Mouse (Mus musculus): Measurements from ENCODE around the gene Olfr539.
"Not testable (repeated sequence)": the region's sequence is repeated elsewhere in the genome, so short reads cannot be mapped to it uniquely, and the experiment has no call there.

Gene Olfr539

DNA sequence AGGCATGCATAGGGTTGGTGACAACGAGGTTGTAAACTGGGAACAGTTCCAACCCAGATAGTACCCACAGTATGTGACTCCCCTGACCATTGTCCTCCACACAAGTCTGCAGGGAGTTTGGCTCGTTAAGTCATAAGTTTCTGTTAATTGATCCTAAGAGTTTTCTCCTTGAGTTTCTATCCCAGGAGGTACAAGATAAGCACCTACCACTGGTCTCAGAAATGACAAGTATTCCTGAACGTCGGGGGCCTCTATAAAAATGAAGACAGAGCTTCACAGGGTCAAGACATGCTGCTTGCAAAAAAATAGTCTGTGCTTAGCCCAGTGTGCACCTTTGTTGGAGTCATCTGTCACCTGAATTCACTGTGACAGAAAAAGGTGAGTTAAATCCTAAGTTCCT, at the start of gene Olfr539:
TSS of gene Olfr539 (plus strand) at position 301 of the 400 bp plus-strand sequence.
- DNase-seq (ENCODE audit: low read depth, low spot score), result no peak

GRCm38 (mm10) chr7:140628670-140629069, 31.1 kb upstream of the Olfr539 start, which contains the start of gene Olfr61:
Gene Olfr61, plus strand, starts transcription at chr7:140628970.
- DNase-seq (ENCODE audit: low read depth, low spot score), result not testable (repeated sequence)

GRCm38 (mm10) chr7:140630559-140630958, 29.2 kb upstream of the Olfr539 start:
- no peak for DNase-seq (ENCODE audit: low read depth, low spot score)

DNA sequence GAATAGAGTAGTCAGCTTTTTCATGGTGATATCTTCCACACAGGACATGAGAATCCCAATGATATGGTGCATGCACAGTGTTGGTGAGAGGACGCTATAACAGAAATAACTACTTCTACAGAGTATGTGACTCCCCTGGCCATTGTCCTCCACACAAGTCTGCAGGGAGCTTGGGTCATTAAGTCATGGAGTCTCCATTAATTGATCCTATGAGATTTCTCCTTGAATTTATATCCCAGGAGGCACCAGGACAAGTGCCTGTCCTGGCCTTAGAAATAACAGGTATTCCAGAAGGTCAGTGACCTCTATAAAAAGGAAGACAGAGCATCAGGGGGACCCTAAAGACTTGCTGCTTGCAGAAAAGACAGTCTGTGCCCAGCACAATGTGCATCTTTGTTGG, 13.6 kb upstream of the Olfr539 start, which contains the start of gene Olfr53:
TSS of gene Olfr53 (plus strand) at position 301 of the 400 bp plus-strand sequence.
- no peak for DNase-seq (ENCODE audit: low read depth, low spot score)

DNA sequence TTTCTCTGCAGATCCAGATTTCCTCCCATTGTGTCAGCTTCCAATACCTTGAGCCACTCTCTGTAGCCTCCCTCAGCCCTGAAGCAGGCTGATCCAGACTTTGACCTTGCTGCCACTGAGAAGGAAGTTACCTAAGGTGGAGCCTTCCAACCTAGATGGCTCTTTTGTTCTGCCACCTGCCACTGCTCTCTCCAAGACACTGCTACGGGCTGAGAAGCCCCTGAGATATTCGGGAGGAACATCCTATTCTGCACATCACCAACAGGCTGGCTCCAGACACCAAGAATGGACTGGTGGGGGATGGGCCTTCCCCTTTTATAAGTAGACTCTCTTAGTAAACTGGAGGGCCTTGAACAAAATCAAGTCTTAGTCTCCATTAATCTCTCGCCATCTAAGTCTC, 11.0 kb downstream of the Olfr539 start:
- not testable (repeated sequence) for DNase-seq (ENCODE audit: low read depth, low spot score)

GRCm38 (mm10) chr7:140675863-140676262, 16.1 kb downstream of the Olfr539 start:
- no peak for DNase-seq (ENCODE audit: low read depth, low spot score)

- not testable (repeated sequence) for DNase-seq (ENCODE audit: low read depth, low spot score)
Measured at GRCm38 (mm10) chr7:140679591-140679990, 19.9 kb downstream of the Olfr539 start.

GRCm38 (mm10) chr7:140681651-140682050, 21.9 kb downstream of the Olfr539 start, which contains the start of gene Olfr45:
Gene Olfr45, plus strand, starts transcription at chr7:140681951.
- DNase-seq (ENCODE audit: low read depth, low spot score), result no peak

DNA sequence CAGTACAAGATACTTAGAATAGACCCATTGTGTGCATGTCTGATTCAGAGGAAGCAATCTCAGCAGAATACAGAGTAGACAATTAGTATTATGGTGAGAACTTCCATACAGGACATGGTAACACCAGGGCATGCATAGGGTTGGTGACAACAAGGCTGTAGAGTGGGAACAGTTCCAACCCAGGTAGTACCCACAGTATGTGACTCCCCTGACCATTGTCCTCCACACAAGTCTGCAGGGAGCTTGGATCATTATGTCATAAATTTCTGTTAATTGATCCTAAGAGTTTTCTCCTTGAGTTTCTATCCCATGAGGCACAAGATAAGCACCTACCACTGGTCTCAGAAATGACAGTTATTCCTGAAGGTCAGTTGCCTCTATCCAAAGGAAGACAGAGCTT, 37.2 kb downstream of the Olfr539 start, which contains the start of gene Olfr541:
TSS of gene Olfr541 (plus strand) at position 301 of the 400 bp plus-strand sequence.
- no peak for DNase-seq (ENCODE audit: low read depth, low spot score)

DNA sequence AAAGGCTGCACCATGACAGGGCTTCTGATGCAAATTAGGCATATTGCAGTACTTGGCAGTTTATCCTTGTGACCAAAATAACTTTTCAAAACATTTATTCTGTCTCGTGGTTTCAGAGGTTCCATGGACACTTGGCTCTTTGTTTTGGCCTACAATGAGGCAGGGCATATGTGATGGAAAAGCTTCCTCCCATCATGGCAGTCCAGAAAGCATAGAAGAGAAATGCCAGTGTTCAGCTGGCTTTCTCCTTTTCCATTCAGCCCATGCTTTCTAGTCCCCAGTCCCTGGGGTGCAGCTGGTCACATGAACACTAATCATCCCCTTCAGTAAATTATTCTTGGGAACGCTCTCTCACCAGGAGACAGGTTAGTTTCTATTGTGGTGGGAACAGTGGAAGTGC, 46.6 kb downstream of the Olfr539 start:
- no peak for DNase-seq (ENCODE audit: low read depth, low spot score)

GRCm38 (mm10) chr7:140707536-140708284, 48.0 kb downstream of the Olfr539 start:
- no peak for DNase-seq (ENCODE audit: low read depth, low spot score)

DNA sequence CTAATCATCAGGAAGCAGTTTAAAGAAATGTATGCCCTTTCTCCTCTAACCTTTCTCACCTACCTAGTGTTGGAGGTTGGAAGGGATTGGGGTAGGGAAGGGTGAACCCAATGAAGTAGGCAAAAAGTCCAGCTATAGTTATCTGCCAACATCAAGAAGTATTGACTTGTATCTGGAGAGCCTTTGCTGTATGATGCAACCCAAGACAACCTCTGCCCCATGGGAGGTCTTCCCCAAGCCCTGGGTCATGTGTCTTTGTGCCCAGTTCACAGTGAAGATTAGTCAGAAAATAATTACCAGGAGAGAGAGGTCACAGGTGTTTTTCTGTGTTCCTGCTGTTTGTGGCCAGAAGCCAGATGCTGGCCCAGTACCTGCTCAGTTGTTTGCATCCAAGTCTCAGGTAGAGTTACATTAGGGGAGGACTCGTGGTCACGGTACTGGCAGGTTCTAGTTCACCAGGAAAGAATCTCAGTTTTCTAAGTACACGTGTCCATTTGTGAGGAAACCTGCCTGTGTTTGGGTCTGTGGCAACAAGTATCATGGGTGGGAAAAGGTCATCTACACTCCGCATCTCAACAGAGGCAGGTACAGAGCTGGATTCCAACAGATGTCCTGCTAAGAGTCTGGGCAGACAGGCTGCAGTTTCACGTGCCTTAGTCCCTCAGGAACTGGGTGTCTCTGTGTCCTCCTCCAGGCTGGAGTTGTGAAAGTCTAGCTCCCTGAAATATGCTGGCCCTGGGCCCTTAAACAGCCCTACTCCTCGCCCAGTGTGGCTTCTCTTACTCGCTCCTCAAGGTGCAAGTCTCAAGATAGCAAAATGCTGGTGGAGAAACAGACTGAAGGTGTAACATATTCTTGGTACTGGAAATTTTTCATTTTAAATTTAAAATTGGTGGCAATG, 57.7 kb downstream of the Olfr539 start:
- no peak for DNase-seq (ENCODE audit: low read depth, low spot score)

GRCm38 (mm10) chr7:140721095-140721494, 61.4 kb downstream of the Olfr539 start:
- DNase-seq (ENCODE audit: low read depth, low spot score), result no peak

GRCm38 (mm10) chr7:140725558-140725957, 65.8 kb downstream of the Olfr539 start:
- no peak for DNase-seq (ENCODE audit: low read depth, low spot score)

Measured in 3T3-L1 (cell line).